Mouse (Mus musculus) heart, embryonic 12.5 days (tissue): Measurements from ENCODE around the gene Ms4a3. TPM values are rescaled to one million over a fixed set of nuclear protein-coding genes. Genes with fewer than 3 reads are reported as not detected.

Source experiments
- ATAC-seq: fragments of 200-750 bp; cut with Nextera tagmentation; 2 replicates; pipeline ENCODE4 v1.8.0; 2017; ENCODE audit warnings: moderate TSS enrichment, moderate library complexity; ENCODE audit not compliant: insufficient number of reproducible peaks, low FRiP score
- H3K27ac ChIP-seq: fragments of 300-500 bp; sonication (generic); 2 replicates; pipeline ENCODE4 v1.5.1; 2016; ENCODE audit warnings: mild to moderate bottlenecking, moderate library complexity; ENCODE audit not compliant: poor library complexity, severe bottlenecking
- H3K27me3 ChIP-seq: fragments of 300-500 bp; sonication (generic); replicated peaks from 2 replicates; pipeline ENCODE4 v1.6.1; 2016; ENCODE audit warnings: mild to moderate bottlenecking, moderate library complexity
- H3K36me3 ChIP-seq: fragments of 300-500 bp; sonication (generic); 2 replicates; pipeline ENCODE4 v1.6.1; 2016; ENCODE audit warnings: mild to moderate bottlenecking, moderate library complexity
- H3K4me1 ChIP-seq: fragments of 300-500 bp; sonication (generic); replicated peaks from 2 replicates; pipeline ENCODE4 v1.6.1; 2016; ENCODE audit warnings: mild to moderate bottlenecking
- H3K4me2 ChIP-seq: fragments of 300-500 bp; sonication (generic); 2 replicates; pipeline ENCODE4 v1.6.1; 2016; ENCODE audit warnings: mild to moderate bottlenecking, moderate library complexity
- H3K4me3 ChIP-seq: fragments of 300-500 bp; sonication (generic); 2 replicates; pipeline ENCODE4 v1.5.1; 2016; ENCODE audit warnings: mild to moderate bottlenecking
- H3K9ac ChIP-seq: fragments of 300-500 bp; sonication (generic); 2 replicates; pipeline ENCODE4 v1.6.1; 2016; ENCODE audit warnings: mild to moderate bottlenecking, moderate library complexity
- H3K9me3 ChIP-seq: fragments of 300-500 bp; sonication (generic); replicated peaks from 2 replicates; pipeline ENCODE4 v1.6.1; 2016; ENCODE audit warnings: mild to moderate bottlenecking, moderate library complexity
- WGBS: fragments of 180-500 bp; shearing (Covaris S2); methylation state at CpG from one replicate; pipeline ENCODE4 v1.1.7; 2016; 5-methylcytosine and 5-hydroxymethylcytosine counted together
- polyA plus RNA-seq: library from polyadenylated mRNA; unstranded; fragments of >200 nt; fragmentation: Nextera tagmentation; extraction: Ambion mirVana; gene quantifications from 2 replicates; pipeline ENCODE4 v1.2.1, GENCODE M21; 2016

The Ms4a3 gene
- polyA plus RNA-seq, 1 experiment from 2014 or later = 0.18 TPM

DNA sequence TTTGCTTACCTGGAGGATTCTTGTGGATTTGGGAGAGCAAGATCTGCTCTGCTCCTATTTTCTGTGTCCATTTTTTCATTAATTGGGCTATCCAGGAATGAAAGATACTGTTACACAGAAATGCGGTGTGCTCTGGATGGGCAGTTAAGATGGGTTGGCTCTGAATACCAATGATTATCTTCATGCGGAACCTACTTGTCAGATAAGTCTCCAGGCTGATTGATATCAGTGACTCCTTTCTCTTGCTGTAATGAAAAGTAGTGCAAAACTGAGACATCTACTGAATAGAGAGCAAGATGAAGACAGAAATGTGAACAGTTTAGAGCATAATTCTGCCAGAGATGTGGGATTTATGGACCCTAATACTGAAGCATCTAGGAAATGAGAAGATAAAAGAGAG lies 17.1 kb downstream of the Ms4a3 start, which contains the start of gene Ms4a2:
Ms4a2 (minus strand) TSS at position 169 of the 400 bp plus-strand sequence.
- ATAC-seq = no peak
- Histone ChIP-seq H3K27ac (no peak within 1 kb of the TSS), H3K9ac (no peak within 1 kb of the TSS), H3K4me1 (no peaks in the 10 kb centered on the region), H3K4me2 (no peak within 1 kb of the TSS), H3K9me3 (no peaks in the 10 kb centered on the region), H3K27me3 (no peaks in the 10 kb centered on the region), H3K36me3 (no peaks in the 10 kb centered on the region), H3K4me3 (no peak within 1 kb of the TSS)
- 78% methylated on average over 2 of the region's 2 CpGs for WGBS

GRCm38 (mm10) chr19:11617983-11618382 lies 22.7 kb downstream of the Ms4a3 start:
- no peaks in the 10 kb centered on the region for H3K4me1 ChIP-seq
- no peak overlapping the region for H3K9ac ChIP-seq
- no peak overlapping the region for H3K4me2 ChIP-seq
- H3K36me3 ChIP-seq = no peaks in the 10 kb centered on the region
- no peaks in the 10 kb centered on the region for H3K9me3 ChIP-seq
- no peak overlapping the region for H3K4me3 ChIP-seq
- H3K27me3 ChIP-seq = no peaks in the 10 kb centered on the region
- no peak overlapping the region for H3K27ac ChIP-seq
- no peak for ATAC-seq

GRCm38 (mm10) chr19:11614805-11615204 lies 25.8 kb downstream of the Ms4a3 start:
- WGBS = 45% methylated on average over 2 of the region's 2 CpGs
- Histone ChIP-seq H3K9me3 (no peaks in the 10 kb centered on the region), H3K27me3 (no peaks in the 10 kb centered on the region), H3K4me3 (no peak overlapping the region), H3K9ac (no peak overlapping the region), H3K36me3 (no peaks in the 10 kb centered on the region), H3K4me2 (no peak overlapping the region), H3K27ac (no peak overlapping the region), H3K4me1 (no peaks in the 10 kb centered on the region)
- ATAC-seq = no peak

DNA sequence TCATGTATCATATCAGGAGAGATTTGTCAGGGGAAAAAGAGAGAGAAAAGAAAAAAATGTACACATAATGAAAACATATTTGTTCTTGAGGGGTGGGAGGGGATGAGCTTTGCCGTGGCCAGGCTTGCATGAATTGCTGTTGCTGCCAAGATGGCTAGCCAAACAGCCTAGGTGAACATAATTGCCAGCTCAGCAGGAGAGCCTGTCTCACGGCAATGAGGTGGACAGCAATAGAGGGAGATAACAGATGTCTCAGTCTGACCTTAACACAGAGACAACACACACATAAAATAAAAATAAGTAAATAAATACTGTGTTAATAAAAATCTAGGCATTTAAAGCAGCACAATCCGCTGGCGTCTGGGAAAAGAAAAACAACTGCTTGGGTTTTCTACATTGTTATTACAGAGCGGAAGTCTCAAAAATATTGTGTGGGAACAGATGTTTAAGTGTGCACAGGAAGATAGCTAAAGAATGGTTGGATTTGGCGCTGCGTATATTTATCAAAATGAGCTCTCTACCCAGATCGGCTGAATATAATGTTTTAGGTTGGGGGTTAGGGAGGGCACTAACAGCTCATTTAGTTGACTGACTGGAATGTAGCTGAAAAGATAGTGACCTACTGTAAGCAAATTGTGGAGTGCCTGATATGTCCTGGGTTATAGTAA lies 26.7 kb downstream of the Ms4a3 start:
- H3K9ac ChIP-seq = no peak overlapping the region
- H3K27ac ChIP-seq = no peak overlapping the region
- ATAC-seq = no peak
- no peak overlapping the region for H3K4me2 ChIP-seq
- 67% methylated on average over 8 of the region's 8 CpGs for WGBS
- no peaks in the 10 kb centered on the region for H3K4me1 ChIP-seq
- H3K4me3 ChIP-seq = no peak overlapping the region
- H3K9me3 ChIP-seq = no peaks in the 10 kb centered on the region
- H3K36me3 ChIP-seq = no peaks in the 10 kb centered on the region
- no peaks in the 10 kb centered on the region for H3K27me3 ChIP-seq

GRCm38 (mm10) chr19:11613084-11613483 lies 27.6 kb downstream of the Ms4a3 start:
- Histone ChIP-seq H3K36me3 (no peaks in the 10 kb centered on the region), H3K4me1 (no peaks in the 10 kb centered on the region), H3K27me3 (no peaks in the 10 kb centered on the region), H3K4me3 (no peak overlapping the region), H3K9me3 (no peaks in the 10 kb centered on the region), H3K27ac (no peak overlapping the region), H3K9ac (no peak overlapping the region), H3K4me2 (no peak overlapping the region)
- WGBS = 97% methylated on average over 1 of the region's 1 CpGs
- no peak for ATAC-seq

- H3K27me3 ChIP-seq = no peaks in the 10 kb centered on the region
- no peak overlapping the region for H3K4me3 ChIP-seq
- H3K4me2 ChIP-seq = no peak overlapping the region
- WGBS = 29% methylated on average over 2 of the region's 2 CpGs
- no peak overlapping the region for H3K27ac ChIP-seq
- no peak overlapping the region for H3K9ac ChIP-seq
- no peaks in the 10 kb centered on the region for H3K9me3 ChIP-seq
- ATAC-seq = no peak
- H3K4me1 ChIP-seq = no peaks in the 10 kb centered on the region
- no peaks in the 10 kb centered on the region for H3K36me3 ChIP-seq
Observed at GRCm38 (mm10) chr19:11612293-11612692, 28.4 kb downstream of the Ms4a3 start.

DNA sequence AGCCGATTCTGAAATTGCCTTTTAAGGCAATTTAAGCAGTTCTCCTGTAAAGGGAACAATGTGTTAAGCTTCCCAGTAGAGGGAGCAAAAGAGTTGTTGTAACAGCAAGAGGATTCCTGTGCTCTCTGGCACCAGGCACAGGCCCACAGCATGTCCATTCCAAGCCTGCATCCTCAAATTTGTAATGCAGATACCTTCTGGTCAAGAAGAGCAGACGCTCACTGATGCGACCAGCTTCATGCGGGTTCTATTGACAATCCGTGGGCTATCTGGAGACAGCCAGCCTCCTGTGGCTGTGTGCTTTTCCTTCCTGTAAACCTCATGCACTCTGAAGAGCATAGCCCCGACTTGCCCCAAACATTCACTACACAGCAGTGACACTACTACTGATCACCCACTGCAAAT lies 29.1 kb downstream of the Ms4a3 start:
- Histone ChIP-seq H3K4me1 (no peaks in the 10 kb centered on the region), H3K27me3 (no peaks in the 10 kb centered on the region), H3K9me3 (no peaks in the 10 kb centered on the region), H3K36me3 (no peaks in the 10 kb centered on the region), H3K4me3 (no peak overlapping the region), H3K9ac (no peak overlapping the region), H3K27ac (no peak overlapping the region), H3K4me2 (no peak overlapping the region)
- no peak for ATAC-seq
- WGBS = 24% methylated on average over 6 of the region's 6 CpGs

DNA sequence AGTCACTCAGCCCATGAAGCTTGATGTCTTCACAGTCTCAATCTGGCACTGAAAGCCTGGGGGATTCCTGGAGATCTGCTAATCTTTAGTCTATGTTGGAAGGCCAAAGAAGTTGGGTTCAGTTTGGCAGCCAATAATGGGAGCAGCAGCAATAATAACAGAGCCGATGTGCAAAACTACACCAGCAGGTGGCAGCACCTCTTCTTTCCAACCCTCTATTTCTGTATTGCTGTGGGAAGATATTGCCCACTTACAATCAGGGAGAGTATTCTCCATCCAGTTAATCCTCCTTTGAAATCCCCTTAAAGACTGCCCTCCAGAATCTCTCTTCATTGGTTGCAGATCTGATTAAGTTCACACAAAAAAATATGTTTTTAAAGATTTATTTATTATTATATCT lies 32.5 kb downstream of the Ms4a3 start:
- H3K36me3 ChIP-seq = no peaks in the 10 kb centered on the region
- H3K9ac ChIP-seq = no peak overlapping the region
- H3K4me3 ChIP-seq = no peak overlapping the region
- no peaks in the 10 kb centered on the region for H3K4me1 ChIP-seq
- H3K27ac ChIP-seq = no peak overlapping the region
- WGBS = 3% methylated on average over 1 of the region's 1 CpGs
- H3K4me2 ChIP-seq = no peak overlapping the region
- H3K9me3 ChIP-seq = no peaks in the 10 kb centered on the region
- ATAC-seq = no peak
- no peaks in the 10 kb centered on the region for H3K27me3 ChIP-seq

GRCm38 (mm10) chr19:11604603-11605002 lies 36.0 kb downstream of the Ms4a3 start, which contains the start of gene Ms4a6d:
Gene Ms4a6d (minus strand): TSS chr19:11604849.
- Histone ChIP-seq H3K9ac (no peak within 1 kb of the TSS), H3K27ac (no peak within 1 kb of the TSS), H3K4me2 (no peak within 1 kb of the TSS), H3K4me1 (no peaks in the 10 kb centered on the region), H3K9me3 (no peaks in the 10 kb centered on the region), H3K4me3 (no peak within 1 kb of the TSS), H3K36me3 (no peaks in the 10 kb centered on the region), H3K27me3 (no peaks in the 10 kb centered on the region)
- 75% methylated on average over 2 of the region's 2 CpGs for WGBS
- ATAC-seq = no peak

GRCm38 (mm10) chr19:11602026-11602425 lies 38.6 kb downstream of the Ms4a3 start:
- H3K9ac ChIP-seq = no peak overlapping the region
- H3K9me3 ChIP-seq = no peaks in the 10 kb centered on the region
- H3K36me3 ChIP-seq = no peaks in the 10 kb centered on the region
- no peak overlapping the region for H3K27ac ChIP-seq
- ATAC-seq = no peak
- H3K4me1 ChIP-seq = no peaks in the 10 kb centered on the region
- H3K27me3 ChIP-seq = no peaks in the 10 kb centered on the region
- no peak overlapping the region for H3K4me2 ChIP-seq
- H3K4me3 ChIP-seq = no peak overlapping the region
- WGBS = 74% methylated on average over 2 of the region's 2 CpGs

DNA sequence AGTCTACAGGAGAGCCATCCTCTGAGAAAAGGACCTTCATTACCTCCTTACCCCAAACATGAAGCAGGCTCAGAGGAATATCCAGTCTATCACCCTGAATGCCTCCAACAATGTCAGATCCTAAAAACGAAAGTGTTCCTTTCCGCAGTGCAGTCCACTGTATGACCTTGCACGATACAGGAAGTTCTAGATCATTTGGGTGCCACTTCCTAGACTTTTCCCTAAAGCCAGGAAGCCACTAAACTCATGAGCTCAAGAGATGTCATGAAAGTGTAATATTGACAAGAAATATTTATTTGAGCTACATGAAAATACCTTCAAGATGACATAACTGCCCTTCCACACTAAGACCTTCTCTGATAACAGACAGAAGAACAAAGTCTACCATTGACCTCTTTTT lies 39.3 kb downstream of the Ms4a3 start:
- Histone ChIP-seq H3K9me3 (no peaks in the 10 kb centered on the region), H3K4me2 (no peak overlapping the region), H3K4me3 (no peak overlapping the region), H3K27ac (no peak overlapping the region), H3K9ac (no peak overlapping the region), H3K36me3 (no peaks in the 10 kb centered on the region), H3K4me1 (no peaks in the 10 kb centered on the region), H3K27me3 (no peaks in the 10 kb centered on the region)
- no peak for ATAC-seq
- WGBS = 78% methylated on average over 3 of the region's 3 CpGs

- Histone ChIP-seq H3K27me3 (no peaks in the 10 kb centered on the region), H3K9ac (no peak overlapping the region), H3K4me1 (no peaks in the 10 kb centered on the region), H3K9me3 (no peaks in the 10 kb centered on the region), H3K36me3 (no peaks in the 10 kb centered on the region), H3K4me2 (no peak overlapping the region), H3K27ac (no peak overlapping the region), H3K4me3 (no peak overlapping the region)
- ATAC-seq = no peak
- WGBS = 65% methylated on average over 2 of the region's 2 CpGs
Observed at GRCm38 (mm10) chr19:11589891-11590449, 50.7 kb downstream of the Ms4a3 start.
